Mouse (Mus musculus) embryonic fibroblast, embryonic 13.5 days (primary cell): ENCODE results near the gene Palm. TPM values are rescaled to one million over a fixed set of nuclear protein-coding genes. Genes with fewer than 3 reads are reported as not detected.

ENCODE experiments used
- H3K27ac ChIP-seq: 2 replicates; pipeline ENCODE4 v1.5.1; 2012; ENCODE audit warnings: low read length, control low read depth, inconsistent platforms; ENCODE audit not compliant: insufficient read depth
- H3K4me1 ChIP-seq: 2 replicates; pipeline ENCODE4 v1.6.1; 2011; ENCODE audit warnings: low read length; ENCODE audit not compliant: control insufficient read depth, insufficient read depth
- H3K4me3 ChIP-seq: 2 replicates; pipeline ENCODE4 v1.5.1; 2011; ENCODE audit warnings: mild to moderate bottlenecking, control low read depth, low read length; ENCODE audit not compliant: insufficient read depth
- CTCF ChIP-seq: IDR thresholded peaks from 2 replicates; pipeline ENCODE4 v1.5.1; 2011; ENCODE audit warnings: mild to moderate bottlenecking, control low read depth, low read length, moderate library complexity, borderline replicate concordance; ENCODE audit not compliant: insufficient read depth
- POLR2A ChIP-seq: IDR thresholded peaks from 2 replicates; pipeline ENCODE4 v1.6.1; 2011; ENCODE audit warnings: low read depth, mild to moderate bottlenecking, control low read depth, low read length, moderate library complexity
- polyA plus RNA-seq: library from polyadenylated mRNA; stranded (reverse); fragments of >200 nt; gene quantifications from 2 replicates; pipeline ENCODE4 v1.2.4, GENCODE M21; 2011; ENCODE audit warnings: low read depth; ENCODE audit not compliant: missing spikeins, insufficient read length

The Palm gene
- polyA plus RNA-seq, 1 experiment: 54.0 TPM

DNA sequence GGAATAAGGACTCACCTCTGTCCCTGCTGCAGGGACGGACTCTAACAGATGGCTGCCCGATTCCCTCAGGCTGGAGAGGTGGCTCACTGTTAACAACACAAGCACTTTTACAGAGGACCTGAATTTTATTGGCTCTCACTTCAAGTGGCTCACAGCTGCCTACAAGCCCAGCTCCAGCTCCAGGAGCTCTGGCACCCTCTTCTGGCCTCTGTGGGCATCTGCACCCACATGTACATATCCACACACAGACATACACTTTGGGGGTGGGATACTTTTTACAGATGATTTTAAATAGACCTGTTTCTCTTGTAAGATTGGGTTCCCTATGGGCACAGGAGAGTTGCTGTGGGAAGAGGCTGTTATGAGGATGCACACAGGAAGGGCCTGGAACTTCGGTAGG lies 21.1 kb upstream of the Palm start:
- Histone ChIP-seq H3K4me3 (no peak overlapping the region), H3K27ac (no peak overlapping the region), H3K4me1 (peaks cover 4% of the 10 kb centered on the region; the same call in 1 of the 2 replicates)
- TF ChIP-seq POLR2A (no peak), CTCF (no peak)

DNA sequence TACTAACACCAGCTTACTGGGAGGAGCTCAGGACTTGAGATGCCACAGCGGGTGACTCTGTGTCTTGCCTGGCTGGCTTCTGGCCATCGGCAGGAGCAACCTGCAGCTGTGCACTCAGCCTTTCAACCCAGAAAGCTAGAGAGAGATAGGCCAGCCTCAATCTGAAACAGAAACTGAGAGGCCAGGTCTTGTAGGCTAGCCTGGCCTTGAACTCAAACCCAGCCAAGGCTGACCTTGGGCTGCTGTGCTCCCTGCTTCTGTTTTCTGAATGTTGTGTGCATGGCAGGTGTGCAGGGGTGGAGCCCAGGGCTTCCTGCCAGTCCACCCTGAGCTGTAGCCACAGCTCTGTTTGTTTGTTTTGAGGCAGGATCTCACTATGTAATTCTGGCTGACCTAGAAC lies 20.2 kb upstream of the Palm start:
- TF ChIP-seq CTCF (no peak), POLR2A (no peak)
- no peak overlapping the region for H3K27ac ChIP-seq
- no peaks in the 10 kb centered on the region for H3K4me1 ChIP-seq
- no peak overlapping the region for H3K4me3 ChIP-seq

DNA sequence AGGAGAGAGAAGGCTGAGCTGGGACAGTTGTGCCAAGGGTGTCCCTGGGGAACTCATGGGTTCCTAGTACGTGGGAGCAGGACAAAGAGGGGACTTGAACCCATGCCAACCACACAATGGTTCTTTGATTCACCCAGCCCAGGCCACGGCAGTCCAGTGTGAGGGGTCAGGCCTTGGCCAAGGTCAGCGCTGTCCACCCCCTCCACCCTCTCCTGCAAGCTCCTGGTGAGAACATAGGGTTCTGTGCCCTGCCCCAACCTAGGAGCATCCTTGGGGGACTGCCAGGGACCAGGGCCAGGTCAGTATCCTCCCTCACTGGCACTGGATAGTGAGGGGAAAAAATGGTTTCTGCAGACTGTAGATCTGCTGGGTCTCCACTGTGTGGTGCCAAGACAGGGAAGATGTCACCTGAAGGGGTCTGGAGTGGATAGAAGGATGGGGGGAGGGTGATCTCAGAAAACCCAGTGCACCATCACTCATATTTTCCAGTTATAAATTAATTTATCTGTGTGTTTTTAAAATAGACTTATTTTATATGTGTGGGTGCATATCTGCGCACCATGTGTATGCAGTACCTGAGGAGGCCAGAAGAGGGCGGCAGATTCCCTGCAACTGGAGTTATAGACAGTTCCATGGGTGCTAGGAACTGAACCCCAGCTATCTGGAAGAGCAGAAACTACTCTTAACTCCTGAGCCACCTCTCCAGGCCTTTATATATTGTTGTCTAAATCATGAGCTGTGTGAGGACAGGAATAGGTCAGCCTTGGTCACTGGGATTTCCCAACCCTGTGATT lies 18.7 kb upstream of the Palm start:
- peaks cover 4% of the 10 kb centered on the region; the same call in 1 of the 2 replicates for H3K4me1 ChIP-seq
- H3K4me3 ChIP-seq: no peak overlapping the region
- TF ChIP-seq POLR2A (no peak), CTCF (no peak)
- no peak overlapping the region for H3K27ac ChIP-seq

DNA sequence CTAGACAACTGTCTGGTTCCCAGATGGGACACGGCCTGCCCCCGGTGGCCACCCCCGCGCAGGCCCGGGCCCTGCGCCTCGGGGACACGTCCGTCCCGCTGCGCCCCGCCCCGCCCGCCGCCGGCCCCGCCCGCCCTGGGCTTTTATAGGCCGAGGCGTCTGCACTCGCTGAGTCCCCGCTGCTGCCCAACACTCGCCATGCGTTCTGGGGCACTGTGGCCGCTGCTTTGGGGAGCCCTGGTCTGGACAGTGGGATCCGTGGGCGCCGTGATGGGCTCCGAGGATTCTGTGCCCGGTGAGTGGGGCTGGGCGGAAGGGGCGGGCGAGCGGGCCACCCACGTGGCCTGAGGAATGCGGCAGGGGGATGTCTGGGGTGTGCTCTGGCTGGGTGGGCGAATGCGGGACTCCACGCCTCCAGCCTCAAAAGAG lies 16.3 kb upstream of the Palm start, which contains the start of gene Fstl3:
Fstl3 (plus strand) TSS at position 170 of the 429 bp plus-strand sequence.
- H3K4me1 ChIP-seq: peaks cover 4% of the 10 kb centered on the region; the same call in 1 of the 2 replicates
- H3K27ac ChIP-seq: peak within 1 kb of the TSS; percentile 30
- TF ChIP-seq CTCF (no peak), POLR2A (peak; percentile 81)

DNA sequence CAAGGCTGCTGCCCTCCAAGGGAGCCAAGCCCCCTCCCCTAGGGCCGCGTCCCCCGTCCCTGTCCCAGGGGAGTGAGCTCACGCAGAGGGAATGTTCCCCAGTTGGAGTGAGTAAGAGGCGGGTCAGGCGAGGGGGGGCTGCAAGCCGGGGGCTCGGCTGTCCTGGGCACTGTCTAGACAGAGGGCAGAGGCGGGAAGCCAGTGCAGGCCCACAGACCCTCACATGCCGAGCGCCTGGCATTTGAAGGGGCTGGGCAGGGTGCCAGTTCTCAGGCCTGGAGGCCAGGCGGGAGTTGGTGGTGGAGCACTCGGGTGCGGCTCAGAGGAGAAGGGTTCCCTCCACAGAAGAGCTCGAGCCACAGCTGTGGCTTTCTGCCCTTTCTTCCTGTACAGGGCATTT lies 15.4 kb upstream of the Palm start:
- H3K4me1 ChIP-seq: peaks cover 4% of the 10 kb centered on the region; the same call in 1 of the 2 replicates
- TF ChIP-seq CTCF (no peak), POLR2A (no peak)
- peak overlapping the region; percentile 59 for H3K4me3 ChIP-seq
- peak overlapping the region; percentile 30; the same call in 1 of the 2 replicates for H3K27ac ChIP-seq

More for the DNA sequence above, 16.3 kb upstream of the Palm start, which contains the start of gene Fstl3:
- peak within 1 kb of the TSS; percentile 59 for H3K4me3 ChIP-seq

DNA sequence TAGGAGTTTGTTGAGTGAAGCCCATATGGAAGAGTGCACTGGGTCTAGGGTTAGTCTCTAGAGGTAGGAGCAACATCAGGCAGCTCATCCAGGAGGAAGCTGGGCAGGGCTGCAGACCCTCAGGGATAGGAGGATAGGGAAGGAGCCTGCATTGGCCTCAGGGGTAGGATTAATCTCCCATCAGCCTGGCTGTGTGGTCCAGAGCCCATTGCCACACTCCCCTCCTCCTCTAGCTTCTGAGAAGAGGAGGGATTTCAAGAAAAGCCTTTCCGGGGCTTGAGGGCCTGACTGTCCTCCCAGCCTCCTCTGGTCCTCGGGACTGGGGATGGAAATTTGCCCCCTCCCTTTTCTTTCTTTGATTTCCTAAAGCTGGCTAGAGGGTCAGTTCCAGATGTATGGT lies 14.2 kb upstream of the Palm start:
- Histone ChIP-seq H3K4me1 (peaks cover 4% of the 10 kb centered on the region; the same call in 1 of the 2 replicates), H3K4me3 (no peak overlapping the region), H3K27ac (no peak overlapping the region)
- TF ChIP-seq POLR2A (no peak), CTCF (no peak)

DNA sequence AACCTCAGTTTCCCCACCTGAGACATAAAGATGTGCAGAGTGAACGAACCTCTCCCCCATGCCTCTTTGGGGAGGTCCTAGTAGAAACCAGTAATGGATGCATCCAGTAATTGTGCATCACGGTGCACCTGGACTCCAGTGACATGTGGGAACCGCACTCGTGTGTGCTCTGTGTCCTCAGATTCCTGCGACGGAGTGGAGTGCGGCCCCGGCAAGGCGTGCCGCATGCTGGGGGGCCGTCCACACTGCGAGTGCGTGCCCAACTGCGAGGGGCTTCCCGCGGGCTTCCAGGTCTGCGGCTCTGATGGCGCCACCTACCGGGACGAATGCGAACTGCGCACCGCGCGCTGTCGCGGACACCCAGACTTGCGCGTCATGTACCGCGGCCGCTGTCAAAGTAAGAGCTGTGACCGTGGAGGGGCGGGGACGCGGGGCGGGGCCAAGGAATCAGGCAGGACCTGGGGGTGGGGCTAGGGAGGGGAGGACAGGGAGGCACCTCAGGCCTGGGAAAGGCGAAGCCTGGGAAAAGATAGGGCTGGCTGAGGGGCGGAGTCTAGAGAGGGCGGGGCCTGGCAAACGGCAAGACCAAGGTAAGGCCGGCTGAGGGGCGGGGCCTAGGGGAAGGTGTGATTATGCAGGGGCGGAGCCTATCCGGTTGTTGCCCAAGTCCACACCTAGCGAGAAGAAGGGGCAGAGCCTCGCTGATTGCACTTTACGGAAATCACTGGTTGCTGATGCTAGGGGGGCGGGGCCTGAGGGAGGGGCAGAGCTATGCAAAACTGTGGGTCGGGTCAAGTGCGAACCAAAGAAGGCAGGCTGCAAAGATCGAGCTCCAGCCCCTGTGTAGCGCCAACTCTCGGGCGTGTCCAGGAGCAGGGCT lies 13.3 kb upstream of the Palm start:
- Histone ChIP-seq H3K4me1 (peaks cover 4% of the 10 kb centered on the region; the same call in 1 of the 2 replicates), H3K27ac (no peak overlapping the region), H3K4me3 (peak overlapping the region; percentile 22)
- TF ChIP-seq POLR2A (no peak), CTCF (peak; percentile 82)

DNA sequence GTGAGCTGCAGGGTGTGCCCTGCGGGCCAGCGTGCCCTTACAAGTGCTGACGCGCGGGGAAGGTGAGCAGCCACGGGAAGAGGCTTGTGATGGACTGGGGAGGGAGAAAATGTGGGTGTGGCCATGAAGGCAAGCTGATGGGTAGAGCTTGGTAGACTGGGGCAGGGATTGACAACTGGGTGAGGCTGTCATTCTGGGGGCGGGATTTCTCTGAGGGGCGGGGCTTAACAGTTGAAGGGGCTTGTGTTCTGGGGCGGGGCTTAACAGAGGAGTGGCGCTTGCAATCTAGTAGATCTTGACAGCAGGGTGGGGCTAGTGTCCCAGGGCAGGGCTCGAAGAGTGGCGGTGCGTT lies 12.7 kb upstream of the Palm start:
- no peak overlapping the region for H3K27ac ChIP-seq
- peak overlapping the region; percentile 22 for H3K4me3 ChIP-seq
- H3K4me1 ChIP-seq: peaks cover 4% of the 10 kb centered on the region; the same call in 1 of the 2 replicates
- TF ChIP-seq POLR2A (no peak), CTCF (no peak)

DNA sequence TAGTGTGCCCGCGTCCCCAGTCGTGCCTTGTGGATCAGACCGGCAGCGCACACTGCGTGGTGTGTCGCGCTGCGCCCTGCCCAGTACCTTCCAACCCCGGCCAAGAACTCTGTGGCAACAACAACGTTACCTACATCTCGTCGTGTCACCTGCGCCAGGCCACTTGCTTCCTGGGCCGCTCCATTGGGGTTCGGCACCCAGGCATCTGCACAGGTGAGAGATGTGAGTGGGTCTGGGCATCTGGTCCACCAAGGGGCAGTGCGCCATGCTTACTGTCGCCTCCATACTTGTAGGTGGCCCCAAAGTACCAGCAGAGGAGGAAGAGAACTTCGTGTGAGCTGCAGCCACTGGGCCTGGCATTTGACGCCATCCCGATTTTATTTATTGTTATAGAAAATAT lies 12.2 kb upstream of the Palm start:
- TF ChIP-seq POLR2A (no peak), CTCF (no peak)
- no peak overlapping the region for H3K4me3 ChIP-seq
- H3K4me1 ChIP-seq: peaks cover 4% of the 10 kb centered on the region; the same call in 1 of the 2 replicates
- H3K27ac ChIP-seq: no peak overlapping the region

DNA sequence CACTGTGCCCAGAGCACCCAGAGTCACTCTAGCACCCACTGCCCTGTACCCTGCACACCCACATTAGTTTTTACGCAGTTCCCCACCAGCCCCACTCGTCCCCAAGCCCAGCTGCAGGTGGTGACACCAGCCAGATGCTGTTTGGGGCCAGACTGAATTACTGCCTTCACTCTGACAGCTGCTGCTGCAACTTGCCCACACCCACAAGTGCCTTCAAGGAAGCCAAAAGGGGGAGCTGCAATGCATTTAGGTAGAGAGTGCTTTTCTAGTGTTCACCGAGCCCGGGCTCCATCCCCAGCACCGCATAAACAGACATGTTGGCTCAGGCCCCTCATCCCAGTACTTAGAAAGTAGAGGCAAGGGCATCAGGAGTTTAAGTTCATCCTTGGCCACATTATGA lies 11.4 kb upstream of the Palm start:
- TF ChIP-seq CTCF: no peak
- no peak for TF ChIP-seq POLR2A
- H3K4me3 ChIP-seq: no peak overlapping the region
- peaks cover 4% of the 10 kb centered on the region; the same call in 1 of the 2 replicates for H3K4me1 ChIP-seq
- H3K27ac ChIP-seq: no peak overlapping the region
